Mouse (Mus musculus) thymus, postnatal 4 days (tissue): Measurements from ENCODE around the gene Smarce1.
"Not testable (repeated sequence)": the region's sequence is repeated elsewhere in the genome, so short reads cannot be mapped to it uniquely, and the experiment has no call there.

Experiments used
- DNase-seq: peaks from one replicate; pipeline ENCODE4 v3.0.0; 2021

The Smarce1 gene

GRCm38 (mm10) chr11:99230261-99231048 is at the start of gene Smarce1:
Smarce1 (minus strand) TSS chr11:99231017.
- DNase-seq = peak; percentile 88

DNA sequence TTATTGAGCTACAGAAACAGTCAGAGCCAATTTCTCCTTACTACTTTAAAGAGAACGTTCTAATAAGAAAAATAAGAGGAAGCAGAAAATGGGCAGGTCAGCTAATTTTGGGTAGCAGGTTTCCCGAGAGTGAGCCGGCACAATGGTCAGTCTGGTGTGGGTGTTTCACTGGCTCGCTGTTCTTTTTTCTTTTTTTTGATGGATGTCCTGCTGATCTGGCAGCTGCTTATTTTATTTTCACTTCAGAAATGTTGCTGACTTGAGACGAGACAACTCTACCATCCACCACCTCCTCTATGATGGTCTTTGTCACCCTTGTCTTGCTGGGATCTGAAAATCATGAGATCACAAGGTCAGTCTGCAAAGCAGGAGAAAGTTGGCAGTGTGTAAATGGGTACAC is 49.2 kb upstream of the Smarce1 start:
- no peak for DNase-seq

DNA sequence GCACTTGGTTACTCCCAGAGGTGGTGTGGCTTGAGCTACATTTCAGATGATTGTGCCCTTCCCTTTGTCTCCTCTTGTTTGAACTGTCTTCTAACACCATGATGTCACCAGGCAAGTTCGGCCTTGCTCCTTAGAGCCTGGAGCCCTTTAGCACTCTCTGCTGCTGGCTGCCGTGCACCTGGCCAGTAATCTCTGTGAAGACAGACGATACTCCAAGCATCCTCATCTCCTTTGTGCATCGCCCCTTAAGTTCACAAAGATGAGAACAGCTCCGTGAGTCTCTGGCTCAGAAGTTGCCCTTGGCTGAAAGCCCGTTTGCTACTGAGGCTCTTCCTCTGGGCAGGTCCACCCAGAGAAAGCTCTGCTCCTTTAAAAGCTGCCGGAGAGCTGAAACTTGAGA is 46.0 kb upstream of the Smarce1 start:
- no peak for DNase-seq

DNA sequence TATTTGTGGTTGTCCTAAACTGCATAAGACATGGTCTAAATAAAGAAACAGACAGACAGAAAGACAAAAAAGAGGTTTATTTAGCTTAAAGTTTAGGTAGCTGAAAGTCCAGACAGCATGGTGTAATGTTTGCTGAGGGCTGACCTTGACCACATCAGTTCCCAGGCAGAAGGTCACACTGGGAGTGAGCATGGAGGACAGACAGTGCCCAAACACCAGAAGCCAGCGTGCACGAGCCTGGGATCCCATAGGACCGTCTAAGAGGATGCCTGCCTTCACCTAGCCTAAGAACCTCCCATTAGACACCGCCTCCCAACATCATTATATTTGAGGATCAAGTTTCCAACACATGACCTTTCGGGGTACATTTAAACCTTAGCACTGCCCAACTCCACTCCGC is 44.8 kb upstream of the Smarce1 start:
- no peak for DNase-seq

GRCm38 (mm10) chr11:99272721-99273120 is 41.9 kb upstream of the Smarce1 start:
- DNase-seq = no peak

GRCm38 (mm10) chr11:99269192-99269591 is 38.4 kb upstream of the Smarce1 start:
- no peak for DNase-seq

GRCm38 (mm10) chr11:99265796-99266195 is 35.0 kb upstream of the Smarce1 start:
- DNase-seq = no peak

DNA sequence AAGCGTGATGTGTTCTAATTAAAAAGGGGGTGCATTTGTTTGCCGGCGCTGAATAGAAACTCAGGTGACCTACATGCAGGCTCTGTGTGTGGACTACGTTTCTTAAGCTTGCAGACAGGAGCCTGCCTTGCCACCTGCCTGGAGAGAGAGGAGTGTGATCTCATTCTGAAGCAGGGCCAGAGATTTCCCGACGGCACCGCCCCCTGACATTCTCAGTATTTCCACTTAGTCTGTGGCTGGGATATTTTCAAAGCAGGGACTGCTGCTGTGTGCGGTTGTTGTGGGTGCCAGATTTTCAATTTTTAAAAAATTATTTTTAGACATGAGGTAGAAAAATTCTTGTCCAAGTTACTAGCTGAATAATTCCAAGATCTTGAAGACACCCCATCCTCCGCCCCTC is 34.4 kb upstream of the Smarce1 start:
- no peak for DNase-seq

DNA sequence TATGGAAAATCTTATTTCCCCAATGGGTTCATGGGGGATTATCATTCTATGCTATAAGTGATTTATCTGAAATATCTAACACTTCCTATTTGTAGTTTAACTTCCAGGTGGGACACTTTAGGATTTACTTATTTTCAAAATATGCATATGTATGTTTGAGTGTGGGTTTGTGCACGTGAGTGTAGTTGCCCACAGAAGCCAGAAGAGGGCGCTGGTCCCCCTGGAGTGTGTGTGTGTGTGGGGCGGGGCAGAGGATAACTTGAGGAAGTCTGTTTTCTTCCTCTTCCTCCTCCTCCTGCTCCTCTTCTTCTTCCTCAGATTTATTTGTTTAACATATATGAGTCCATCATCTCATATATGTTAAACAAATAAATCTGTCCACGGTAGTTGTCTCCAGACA is 25.4 kb upstream of the Smarce1 start:
- DNase-seq = no peak

DNA sequence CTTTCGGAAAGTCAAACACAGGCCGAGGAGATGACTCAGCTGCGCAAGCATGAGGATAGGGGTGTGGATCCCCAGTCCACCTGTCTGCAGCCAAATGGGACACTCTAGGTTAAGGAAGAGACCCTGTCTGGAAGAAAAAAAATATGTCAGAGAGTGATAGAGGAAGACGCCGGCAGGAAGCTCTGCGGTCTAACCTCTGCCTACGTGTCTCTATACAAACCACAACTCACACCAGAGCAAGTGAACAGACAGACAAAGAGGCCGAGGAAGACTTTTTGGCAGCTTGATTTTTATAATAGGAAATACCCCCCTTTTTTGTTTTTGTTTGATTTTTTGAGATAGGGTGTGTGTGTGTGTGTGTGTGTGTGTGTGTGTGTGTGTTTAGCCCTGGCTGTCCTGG is 24.5 kb upstream of the Smarce1 start:
- DNase-seq = peak; percentile 13

- DNase-seq = no peak
These were observed 23.1 kb upstream of the Smarce1 start for GRCm38 (mm10) chr11:99253893-99254292.

- DNase-seq = no peak
These were observed 21.9 kb upstream of the Smarce1 start for GRCm38 (mm10) chr11:99252671-99253070.

DNA sequence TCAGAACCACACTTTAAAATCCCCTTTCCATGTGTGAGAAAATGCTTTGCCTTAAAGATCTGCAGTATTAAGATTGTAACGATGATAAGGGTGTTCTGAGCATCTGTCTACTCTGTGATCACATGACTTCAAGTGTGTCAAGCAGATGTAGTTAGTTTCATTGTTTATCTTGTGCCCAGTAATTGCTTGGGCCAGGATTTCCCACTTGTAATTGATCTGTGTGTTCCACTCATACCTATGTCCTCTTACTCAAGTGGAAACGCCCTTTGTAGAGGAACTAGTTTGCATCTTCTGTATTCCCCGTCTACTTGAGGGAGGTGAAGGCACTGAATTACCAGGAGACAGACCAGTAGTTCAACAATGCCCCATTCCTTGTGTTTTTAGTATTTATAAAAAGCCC is 19.8 kb upstream of the Smarce1 start:
- no peak for DNase-seq

DNA sequence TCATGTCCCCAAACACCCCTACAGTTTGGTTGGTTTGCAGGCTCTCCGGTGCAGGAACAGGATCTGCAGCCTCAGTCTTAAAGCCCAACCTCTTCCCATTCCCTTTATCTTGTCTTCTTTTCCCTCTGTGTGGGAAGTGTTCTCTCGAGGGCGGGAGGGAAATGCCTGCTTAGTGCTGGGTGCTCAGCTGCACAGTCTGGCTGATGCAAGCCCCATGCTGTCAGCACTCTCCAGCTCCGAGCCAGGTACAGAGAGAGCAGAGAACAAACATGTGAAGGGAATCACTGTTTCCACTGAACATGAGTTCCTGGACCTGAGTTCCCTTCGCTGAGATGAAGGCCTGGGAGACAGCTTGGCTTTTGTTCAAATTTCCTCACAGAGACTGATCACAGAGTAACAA is 19.4 kb upstream of the Smarce1 start:
- no peak for DNase-seq

- peak; percentile 62 for DNase-seq
These were observed 18.3 kb upstream of the Smarce1 start for GRCm38 (mm10) chr11:99249115-99249514.

DNA sequence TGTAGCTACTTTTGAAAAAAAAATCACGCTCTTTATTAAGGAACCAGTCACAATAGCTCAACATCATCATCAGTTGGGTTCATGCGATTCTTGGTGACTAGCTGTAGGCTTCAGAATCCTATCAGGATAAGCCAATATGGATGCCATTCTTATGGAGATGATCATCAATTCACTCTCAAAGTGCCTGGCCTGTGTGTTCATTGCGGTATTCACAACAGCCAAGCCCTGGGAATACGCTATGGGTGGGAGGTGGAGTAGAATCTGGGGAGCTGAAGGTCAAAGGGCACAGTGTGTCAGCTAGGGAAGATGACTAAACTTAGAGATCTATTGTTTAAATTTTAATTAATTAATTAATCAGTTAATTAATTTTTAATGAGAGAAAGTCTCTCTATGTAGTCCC is 17.1 kb upstream of the Smarce1 start:
- DNase-seq = no peak

- not testable (repeated sequence) for DNase-seq
These were observed 13.7 kb upstream of the Smarce1 start for GRCm38 (mm10) chr11:99244519-99244918.

DNA sequence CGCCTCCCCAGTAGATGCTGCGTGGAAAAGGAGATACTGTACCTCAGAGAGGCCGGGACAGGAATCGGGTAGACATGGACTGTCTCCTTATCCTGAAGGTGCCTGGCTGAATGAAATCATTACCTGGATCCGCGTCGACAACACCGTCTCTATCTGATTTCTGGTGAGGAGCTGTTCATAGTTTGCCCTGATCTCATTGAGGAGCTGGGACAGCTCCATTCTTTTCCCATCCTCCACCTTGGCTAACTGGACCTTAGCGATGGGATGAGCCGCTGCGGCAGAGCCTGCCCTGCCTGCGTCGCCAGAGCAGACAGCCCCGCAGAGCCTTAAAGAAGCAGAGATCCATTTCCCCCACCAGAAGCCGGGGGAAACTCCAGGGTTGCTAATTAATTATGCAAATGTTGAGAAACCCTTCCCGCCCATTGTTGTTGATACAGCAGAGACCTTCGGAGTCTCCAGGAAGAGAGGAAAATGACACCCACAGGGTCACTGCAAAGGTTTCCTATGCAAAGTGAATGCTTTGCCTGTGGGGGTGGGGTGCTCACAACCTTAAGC is 13.1 kb upstream of the Smarce1 start, which contains the start of gene Krt222:
Gene Krt222, minus strand, starts transcription at position 266 of the 555 bp plus-strand sequence.
- no peak for DNase-seq

DNA sequence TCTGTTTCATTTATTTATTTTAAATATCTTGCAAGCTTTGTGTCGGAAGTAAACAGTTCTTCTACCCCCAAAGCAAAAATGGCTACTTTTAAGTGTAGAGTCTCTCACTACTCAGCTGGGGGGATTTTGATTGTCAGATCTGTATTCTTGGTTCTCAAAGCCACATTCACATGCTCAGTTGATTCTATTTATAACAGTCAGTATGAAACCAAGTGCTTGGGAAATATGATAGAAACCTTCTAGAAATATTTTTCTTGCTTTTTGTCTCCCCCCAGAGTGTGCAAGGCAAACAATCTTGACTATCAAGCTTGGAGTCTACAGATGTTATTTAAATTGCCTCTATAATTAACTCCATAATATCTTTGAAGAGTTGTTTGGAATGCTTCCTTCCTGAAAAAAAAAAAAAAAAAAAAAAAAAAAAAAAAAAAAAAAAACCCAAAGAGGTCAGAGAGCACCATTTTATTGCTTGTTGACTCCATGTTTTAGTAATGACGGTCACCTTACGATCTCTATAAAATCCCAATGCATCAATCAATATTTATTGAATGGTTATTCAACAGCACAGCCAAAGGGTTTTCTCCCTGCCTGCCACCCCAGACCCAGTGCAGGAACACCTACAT is 12.5 kb upstream of the Smarce1 start:
- DNase-seq = no peak

DNA sequence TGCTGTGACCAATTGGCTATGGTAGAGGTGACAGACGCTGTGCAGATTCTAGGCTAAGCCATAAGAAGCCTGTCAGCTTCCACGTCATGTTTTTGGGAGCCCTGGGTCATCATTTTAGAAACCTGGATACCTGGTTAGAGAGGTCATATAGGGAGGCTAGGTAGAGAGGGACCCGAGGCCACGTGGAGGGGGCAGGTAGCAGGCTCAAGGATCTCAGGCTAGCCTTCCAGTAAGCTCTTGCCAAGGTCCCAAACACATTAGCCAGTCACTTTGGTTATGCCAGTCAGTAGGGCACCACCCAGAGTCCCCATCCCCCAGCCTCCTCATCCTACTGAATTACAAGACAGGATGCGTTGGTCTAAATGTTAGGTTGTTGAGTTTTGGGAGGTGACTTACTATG is 11.2 kb upstream of the Smarce1 start:
- DNase-seq = no peak

DNA sequence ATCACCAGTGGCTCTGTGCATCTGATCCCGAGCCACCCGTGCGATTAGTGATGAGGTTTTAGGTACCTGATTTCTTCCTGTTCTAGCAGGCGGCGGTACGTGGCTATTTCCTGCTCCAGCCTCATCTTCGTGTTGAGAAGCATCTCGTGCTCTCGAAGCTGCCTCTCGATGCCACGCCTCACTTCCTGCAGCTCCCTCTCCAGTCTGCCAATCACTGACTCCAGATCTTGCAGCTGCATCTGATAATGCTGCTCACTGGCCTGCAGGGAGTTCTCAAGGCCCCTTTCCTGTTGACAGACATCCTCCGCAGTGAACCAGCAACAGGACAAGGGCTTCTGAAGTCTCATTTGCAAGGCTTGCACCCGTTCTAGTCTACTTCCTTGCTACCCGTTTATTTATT is 7.7 kb upstream of the Smarce1 start:
- DNase-seq = peak; percentile 73

- no peak for DNase-seq
These were observed 416 bp upstream of the Smarce1 start for GRCm38 (mm10) chr11:99231049-99231816.

DNA sequence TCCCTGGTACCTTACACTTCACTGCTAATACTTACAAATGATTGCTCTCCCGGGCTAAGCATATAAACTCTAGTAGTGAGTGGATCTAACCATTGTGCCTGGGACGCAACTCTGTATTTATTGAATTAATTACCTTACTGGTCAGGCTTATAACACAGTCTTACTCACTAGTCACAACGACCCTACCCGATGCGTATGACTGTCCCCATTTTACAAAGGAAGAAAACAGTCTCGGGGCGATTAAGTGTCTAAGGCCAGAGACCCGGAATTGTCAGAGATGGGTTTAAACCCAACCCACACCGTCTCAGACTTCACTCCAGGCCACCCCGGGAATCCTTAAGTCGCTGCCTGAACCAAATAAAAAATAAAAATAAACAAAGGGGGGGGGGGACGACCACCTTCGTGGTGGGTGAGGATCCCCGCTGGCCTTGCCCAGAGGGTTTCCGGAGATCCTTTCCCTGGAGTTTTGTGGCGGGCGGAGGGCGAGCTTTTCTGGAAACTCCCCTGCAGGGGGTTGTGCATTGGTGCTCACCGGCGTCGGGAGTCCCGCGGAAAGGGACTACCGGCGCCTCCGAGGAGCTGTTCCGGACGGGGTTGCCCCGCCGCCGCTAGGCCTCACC is 1.1 kb downstream of the Smarce1 start:
- no peak for DNase-seq
